Mouse (Mus musculus) E14TG2a.4 (cell line): ENCODE results near the gene Ankzf1.

Experiments
- CTCF ChIP-seq: conservative IDR thresholded peaks from 2 replicates; pipeline ENCODE4 v1.5.1; 2014; ENCODE audit warnings: low read length
- NANOG ChIP-seq: IDR thresholded peaks from 2 replicates; pipeline ENCODE4 v1.6.1; 2014; ENCODE audit warnings: borderline replicate concordance, low read length, mixed read lengths

GRCm38 (mm10) chr1:75221538-75221937 lies 29.6 kb downstream of the Ankzf1 start:
- TF ChIP-seq CTCF = no peak
- no peak for TF ChIP-seq NANOG
